Mouse (Mus musculus) forebrain, embryonic 11.5 days (tissue): ENCODE data around the gene Galk2. TPM values are rescaled to one million over a fixed set of nuclear protein-coding genes. Genes with fewer than 3 reads are reported as not detected.
A peak's percentile ranks its signal among the peaks of the same experiment; 100 is the strongest.

Experiments used
- ATAC-seq: fragments of 200-750 bp; cut with Nextera tagmentation; replicated peaks from 2 replicates; pipeline ENCODE4 v1.8.0; 2017; ENCODE audit warnings: moderate TSS enrichment; ENCODE audit not compliant: low FRiP score
- DNase-seq: peaks from one replicate; pipeline ENCODE4 v3.0.0-alpha.2; 2017; ENCODE audit warnings: low spot score
- H3K27ac ChIP-seq: fragments of 300-500 bp; sonication (generic); 2 replicates; pipeline ENCODE4 v1.5.1; 2014; ENCODE audit warnings: low read depth, low read length
- H3K27me3 ChIP-seq: fragments of 300-500 bp; sonication (generic); 2 replicates; pipeline ENCODE4 v1.6.1; 2014; ENCODE audit warnings: mild to moderate bottlenecking, low read length, mixed read lengths; ENCODE audit not compliant: control insufficient read depth, insufficient read depth
- H3K36me3 ChIP-seq: fragments of 300-500 bp; sonication (generic); 2 replicates; pipeline ENCODE4 v1.6.1; 2014; ENCODE audit warnings: mild to moderate bottlenecking, low read length, moderate library complexity, mixed read lengths; ENCODE audit not compliant: control insufficient read depth, insufficient read depth
- H3K4me1 ChIP-seq: fragments of 300-500 bp; sonication (generic); replicated peaks from 2 replicates; pipeline ENCODE4 v1.6.1; 2014; ENCODE audit warnings: low read length, mixed read lengths; ENCODE audit not compliant: control insufficient read depth, insufficient read depth
- H3K4me2 ChIP-seq: fragments of 300-500 bp; sonication (generic); 2 replicates; pipeline ENCODE4 v1.6.1; 2014; ENCODE audit warnings: low read depth, mild to moderate bottlenecking, low read length, moderate library complexity, mixed read lengths; ENCODE audit not compliant: severe bottlenecking
- H3K4me3 ChIP-seq: fragments of 300-500 bp; sonication (generic); 2 replicates; pipeline ENCODE4 v1.5.1; 2014; ENCODE audit warnings: low read depth, low read length
- H3K9ac ChIP-seq: fragments of 300-500 bp; sonication (generic); 2 replicates; pipeline ENCODE4 v1.6.1; 2014; ENCODE audit warnings: low read length
- H3K9me3 ChIP-seq: fragments of 300-500 bp; sonication (generic); 2 replicates; pipeline ENCODE4 v1.6.1; 2016; ENCODE audit warnings: low read length, mixed read lengths; ENCODE audit not compliant: control insufficient read depth
- WGBS: fragments of 180-500 bp; shearing (Covaris S2); extraction: QIAGEN DNeasy Blood & Tissue Kit; methylation state at CpG from one replicate; pipeline ENCODE4 v1.1.7; 2014; 5-methylcytosine and 5-hydroxymethylcytosine counted together
- polyA plus RNA-seq: library from polyadenylated mRNA; unstranded; fragments of >200 nt; fragmentation: Nextera tagmentation; extraction: Ambion mirVana; gene quantifications from 2 replicates; pipeline ENCODE4 v1.2.1, GENCODE M21; 2014

Galk2 gene
- polyA plus RNA-seq, 1 experiment from 2014 or later, result 29.3 TPM

DNA sequence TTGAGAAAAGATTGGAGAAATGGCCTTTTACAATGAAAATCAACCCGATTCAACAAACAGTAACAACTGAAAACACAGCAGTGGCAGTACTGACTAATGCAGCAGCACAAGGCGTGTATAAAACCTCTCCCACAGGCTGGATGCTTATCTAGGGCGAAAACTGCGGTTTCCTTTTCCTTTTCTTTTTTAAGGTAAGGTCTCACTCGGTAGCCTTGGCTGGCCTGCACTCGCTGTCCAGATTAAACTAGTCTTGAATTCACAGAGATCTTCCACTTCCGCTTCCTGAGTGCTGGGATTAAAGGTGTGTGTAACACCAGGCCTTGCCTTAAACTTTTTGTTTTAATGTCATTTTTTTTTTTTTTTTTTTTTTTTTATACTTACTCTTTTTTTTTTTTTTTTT, 20.8 kb upstream of the Galk2 start:
- Histone ChIP-seq H3K27ac (no peak overlapping the region), H3K36me3 (peaks cover 7% of the 10 kb centered on the region), H3K4me3 (no peak overlapping the region), H3K9me3 (no peaks in the 10 kb centered on the region), H3K4me1 (no peaks in the 10 kb centered on the region), H3K27me3 (no peaks in the 10 kb centered on the region), H3K4me2 (no peak overlapping the region), H3K9ac (no peak overlapping the region)
- no peak for DNase-seq
- ATAC-seq, result no peak
- WGBS, result 98% methylated on average over 7 of the region's 7 CpGs

GRCm38 (mm10) chr2:125838708-125839284, 20.1 kb upstream of the Galk2 start:
- Histone ChIP-seq H3K36me3 (peaks cover 3% of the 10 kb centered on the region), H3K4me2 (no peak overlapping the region), H3K9me3 (no peaks in the 10 kb centered on the region), H3K4me3 (no peak overlapping the region), H3K9ac (no peak overlapping the region), H3K27me3 (no peaks in the 10 kb centered on the region), H3K4me1 (no peaks in the 10 kb centered on the region), H3K27ac (no peak overlapping the region)
- 94% methylated on average over 2 of the region's 2 CpGs for WGBS
- no peak for ATAC-seq
- no peak for DNase-seq

DNA sequence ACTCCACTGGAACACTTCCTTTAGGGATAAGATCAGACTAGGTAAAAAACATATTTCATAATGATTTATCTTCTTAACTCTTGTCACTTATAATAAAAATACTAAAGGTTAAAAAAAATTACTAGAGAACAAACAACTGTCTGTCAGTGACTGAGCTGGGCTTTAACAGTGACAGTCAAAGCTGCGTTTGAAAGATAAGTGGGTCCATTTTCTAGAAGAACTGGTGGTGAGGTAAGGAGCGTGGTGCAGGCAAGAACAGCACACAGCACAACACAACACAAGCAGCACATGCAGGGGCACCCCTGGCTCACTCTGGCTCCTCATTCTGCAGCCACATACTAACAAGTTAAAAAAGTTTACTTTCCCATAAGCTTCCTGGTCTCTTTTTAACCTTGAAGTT, 7.7 kb upstream of the Galk2 start:
- Histone ChIP-seq H3K4me1 (no peaks in the 10 kb centered on the region), H3K4me2 (no peak overlapping the region), H3K27me3 (no peaks in the 10 kb centered on the region), H3K36me3 (no peaks in the 10 kb centered on the region; the same call in 1 of the 2 replicates), H3K9ac (no peak overlapping the region), H3K9me3 (no peaks in the 10 kb centered on the region), H3K4me3 (no peak overlapping the region), H3K27ac (no peak overlapping the region)
- ATAC-seq, result no peak
- no peak for DNase-seq
- WGBS, result 85% methylated on average over 2 of the region's 2 CpGs

GRCm38 (mm10) chr2:125857707-125858106, 1.2 kb upstream of the Galk2 start:
- Histone ChIP-seq H3K27ac (no peak overlapping the region), H3K9me3 (no peaks in the 10 kb centered on the region), H3K36me3 (no peaks in the 10 kb centered on the region), H3K4me1 (no peaks in the 10 kb centered on the region; the same call in 1 of the 2 replicates), H3K9ac (no peak overlapping the region), H3K4me2 (peak overlapping the region; percentile 75), H3K27me3 (no peaks in the 10 kb centered on the region), H3K4me3 (peak overlapping the region; percentile 99)
- 55% methylated on average over 3 of the region's 3 CpGs for WGBS
- ATAC-seq, result no peak
- DNase-seq, result no peak

GRCm38 (mm10) chr2:125863799-125864198, 4.9 kb downstream of the Galk2 start:
- H3K27ac ChIP-seq, result no peak overlapping the region
- 73% methylated on average over 3 of the region's 3 CpGs for WGBS
- DNase-seq (no peak), ATAC-seq (no peak)
- H3K27me3 ChIP-seq, result no peaks in the 10 kb centered on the region
- H3K4me3 ChIP-seq, result no peak overlapping the region
- no peaks in the 10 kb centered on the region for H3K36me3 ChIP-seq
- no peaks in the 10 kb centered on the region for H3K4me1 ChIP-seq
- H3K9me3 ChIP-seq, result no peaks in the 10 kb centered on the region
- H3K9ac ChIP-seq, result no peak overlapping the region
- no peak overlapping the region for H3K4me2 ChIP-seq

DNA sequence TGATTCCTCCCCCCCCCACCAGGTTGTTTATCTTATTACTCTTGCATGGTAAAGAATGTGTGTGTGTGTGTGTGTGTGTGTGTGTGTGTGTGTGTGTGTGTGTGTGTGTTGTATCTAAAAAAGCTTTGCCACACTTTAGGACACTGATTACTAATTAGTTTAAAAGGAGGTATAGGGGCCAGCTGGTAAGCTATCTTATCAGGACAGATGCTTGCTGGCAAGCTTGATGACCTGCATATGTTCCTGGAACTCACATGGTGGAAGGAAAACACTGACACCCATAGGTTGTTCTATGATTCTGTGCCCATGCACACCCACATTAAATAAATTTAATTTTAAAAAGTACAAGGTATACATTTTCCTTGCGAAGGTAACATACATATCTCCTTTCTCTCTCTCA, 5.6 kb downstream of the Galk2 start:
- H3K27me3 ChIP-seq, result no peaks in the 10 kb centered on the region
- no peak overlapping the region for H3K9ac ChIP-seq
- H3K4me2 ChIP-seq, result no peak overlapping the region
- no peaks in the 10 kb centered on the region for H3K9me3 ChIP-seq
- H3K4me1 ChIP-seq, result no peaks in the 10 kb centered on the region
- ATAC-seq (no peak), DNase-seq (no peak)
- no peaks in the 10 kb centered on the region for H3K36me3 ChIP-seq
- 81% methylated on average over 1 of the region's 1 CpGs for WGBS
- H3K4me3 ChIP-seq, result no peak overlapping the region
- no peak overlapping the region for H3K27ac ChIP-seq

DNA sequence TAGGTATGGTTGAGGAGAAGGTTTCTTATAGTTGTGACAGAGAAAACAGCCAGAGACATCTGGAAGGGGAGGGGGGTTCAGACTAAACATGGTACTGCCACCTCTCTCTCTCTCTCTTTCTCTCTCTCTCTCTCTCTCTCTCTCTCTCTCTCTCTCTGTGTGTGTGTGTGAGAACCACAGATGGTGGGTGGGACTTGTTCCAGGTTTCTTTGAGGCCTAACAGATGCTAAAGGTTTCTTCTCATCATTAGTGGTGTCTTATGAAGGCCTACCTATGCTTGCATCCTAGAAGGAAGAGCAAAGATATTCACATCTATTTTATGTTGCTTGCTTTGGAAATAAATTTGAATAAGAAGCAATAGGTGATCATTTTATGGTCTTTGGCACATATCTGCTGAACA, 6.7 kb downstream of the Galk2 start:
- H3K9me3 ChIP-seq, result no peaks in the 10 kb centered on the region
- peak overlapping the region; percentile 68; the same call in 1 of the 2 replicates for H3K4me2 ChIP-seq
- no peak overlapping the region for H3K4me3 ChIP-seq
- no peaks in the 10 kb centered on the region for H3K4me1 ChIP-seq
- no peak overlapping the region for H3K27ac ChIP-seq
- H3K36me3 ChIP-seq, result no peaks in the 10 kb centered on the region
- DNase-seq (no peak), ATAC-seq (no peak)
- no peaks in the 10 kb centered on the region for H3K27me3 ChIP-seq
- peak overlapping the region; percentile 67; the same call in 1 of the 2 replicates for H3K9ac ChIP-seq

GRCm38 (mm10) chr2:125866058-125866740, 7.3 kb downstream of the Galk2 start:
- Histone ChIP-seq H3K4me2 (peak overlapping the region; percentile 68), H3K27me3 (no peaks in the 10 kb centered on the region), H3K4me1 (no peaks in the 10 kb centered on the region), H3K9ac (peak overlapping the region; percentile 67), H3K27ac (no peak overlapping the region), H3K36me3 (no peaks in the 10 kb centered on the region), H3K9me3 (no peaks in the 10 kb centered on the region), H3K4me3 (peak overlapping the region; percentile 40)
- DNase-seq (peak; percentile 72), ATAC-seq (peak; percentile 75)
- 7% methylated on average over 23 of the region's 23 CpGs for WGBS

- no peak for DNase-seq
- no peak overlapping the region for H3K4me2 ChIP-seq
- H3K9me3 ChIP-seq, result no peaks in the 10 kb centered on the region
These were observed 9.4 kb downstream of the Galk2 start for GRCm38 (mm10) chr2:125868301-125868700.

More at GRCm38 (mm10) chr2:125868301-125868700, 9.4 kb downstream of the Galk2 start:
- no peak for ATAC-seq
- no peaks in the 10 kb centered on the region for H3K27me3 ChIP-seq
- H3K27ac ChIP-seq, result no peak overlapping the region
- H3K36me3 ChIP-seq, result no peaks in the 10 kb centered on the region
- H3K4me1 ChIP-seq, result no peaks in the 10 kb centered on the region
- H3K4me3 ChIP-seq, result no peak overlapping the region
- 77% methylated on average over 3 of the region's 3 CpGs for WGBS
- H3K9ac ChIP-seq, result no peak overlapping the region
